Mouse (Mus musculus) MEL (cell line): Measurements from ENCODE around the gene Rnase12. TPM values are rescaled to one million over a fixed set of nuclear protein-coding genes. Genes with fewer than 3 reads are reported as not detected.

ENCODE experiments used
- DNase-seq: peaks from one replicate; pipeline ENCODE4 v3.0.0; 2011; ENCODE audit warnings: low read depth, low spot score
- H3K27ac ChIP-seq: 2 replicates; pipeline ENCODE4 v1.5.1; 2012; ENCODE audit warnings: low read depth, mild to moderate bottlenecking, control low read depth, low read length, moderate library complexity; ENCODE audit not compliant: control insufficient read depth
- H3K27me3 ChIP-seq, 2 experiments: fragments of 150-350 bp in 1 of 2; sonication (generic) in 1 of 2; 2 replicates each; pipeline ENCODE4 v1.6.1; 2012; ENCODE audit warnings: low read length in 2 of 2, mild to moderate bottlenecking in 2 of 2, improper control_type of control experiment in 1 of 2, moderate library complexity in 1 of 2; ENCODE audit not compliant: insufficient read depth in 2 of 2, control insufficient read depth in 1 of 2
- H3K36me3 ChIP-seq, 2 experiments: 2 replicates each; pipeline ENCODE4 v1.6.1; 2012 to 2014; ENCODE audit warnings: low read length in 2 of 2, improper control_type of control experiment in 1 of 2, inconsistent platforms in 1 of 2, mild to moderate bottlenecking in 1 of 2; ENCODE audit not compliant: insufficient read depth in 2 of 2, control insufficient read depth in 1 of 2
- H3K4me1 ChIP-seq, 2 experiments: fragments of 150-350 bp in 1 of 2; sonication (generic) in 1 of 2; 2 replicates each; pipeline ENCODE4 v1.6.1; 2012; ENCODE audit warnings: low read length in 2 of 2, improper control_type of control experiment in 1 of 2, mild to moderate bottlenecking in 1 of 2; ENCODE audit not compliant: insufficient read depth in 2 of 2, control insufficient read depth in 1 of 2
- H3K4me3 ChIP-seq, 2 experiments: fragments of 150-350 bp in 1 of 2; sonication (generic) in 1 of 2; 2 replicates each; pipeline ENCODE4 v1.5.1; 2012; ENCODE audit warnings: low read depth in 2 of 2, low read length in 2 of 2, mild to moderate bottlenecking in 2 of 2, moderate library complexity in 2 of 2, control low read depth in 1 of 2, improper control_type of control experiment in 1 of 2; ENCODE audit not compliant: control insufficient read depth in 1 of 2, insufficient read depth in 1 of 2
- H3K79me2 ChIP-seq: 2 replicates; pipeline ENCODE4 v1.6.1; 2012; ENCODE audit warnings: mild to moderate bottlenecking, low read length, moderate library complexity; ENCODE audit not compliant: control insufficient read depth, poor library complexity, insufficient read depth
- H3K9ac ChIP-seq: 2 replicates; pipeline ENCODE4 v1.6.1; 2012; ENCODE audit warnings: low read depth, mild to moderate bottlenecking, control low read depth, low read length, moderate library complexity; ENCODE audit not compliant: control insufficient read depth, poor library complexity, severe bottlenecking
- H3K9me3 ChIP-seq: fragments of 150-350 bp; sonication (generic); replicated peaks from 2 replicates; pipeline ENCODE4 v1.6.1; 2012; ENCODE audit warnings: mild to moderate bottlenecking, low read length, improper control_type of control experiment, moderate library complexity; ENCODE audit not compliant: insufficient read depth
- CHD1 ChIP-seq: IDR thresholded peaks from 2 replicates; pipeline ENCODE4 v1.6.1; 2012; ENCODE audit warnings: low read depth, mild to moderate bottlenecking, inconsistent platforms, low read length, improper control_type of control experiment
- CHD2 ChIP-seq: IDR thresholded peaks from 2 replicates; pipeline ENCODE4 v1.6.1; 2011; ENCODE audit warnings: low read length, improper control_type of control experiment
- CTCF ChIP-seq, 3 experiments: IDR thresholded peaks in 2 of 3; conservative IDR thresholded peaks in 1 of 3; 2 replicates each; pipeline ENCODE4 v1.5.1; 2011 to 2012; ENCODE audit warnings: low read length in 3 of 3, low read depth in 2 of 3, mild to moderate bottlenecking in 2 of 3, improper control_type of control experiment in 1 of 3, inconsistent platforms in 1 of 3, mixed read lengths in 1 of 3, moderate library complexity in 1 of 3; ENCODE audit not compliant: control insufficient read depth in 1 of 3, insufficient read depth in 1 of 3, poor library complexity in 1 of 3, severe bottlenecking in 1 of 3
- E2F4 ChIP-seq: IDR thresholded peaks from 2 replicates; pipeline ENCODE4 v1.6.1; 2011; ENCODE audit warnings: low read depth, low read length, improper control_type of control experiment, borderline replicate concordance
- ELF1 ChIP-seq: IDR thresholded peaks from 2 replicates; pipeline ENCODE4 v1.6.1; 2014; ENCODE audit warnings: low read depth, mild to moderate bottlenecking, inconsistent platforms, low read length, improper control_type of control experiment, moderate library complexity
- JUND ChIP-seq: IDR thresholded peaks from 2 replicates; pipeline ENCODE4 v1.6.1; 2011; ENCODE audit warnings: low read depth, mild to moderate bottlenecking, improper control_type of control experiment, low read length
- KAT2A ChIP-seq: conservative IDR thresholded peaks from 2 replicates; pipeline ENCODE4 v1.6.1; 2012; ENCODE audit warnings: low read depth, low read length, improper control_type of control experiment, inconsistent platforms
- MAFK ChIP-seq: IDR thresholded peaks from 2 replicates; pipeline ENCODE4 v1.6.1; 2011; ENCODE audit warnings: low read depth, mild to moderate bottlenecking, low read length, improper control_type of control experiment, borderline replicate concordance
- MEF2A ChIP-seq: IDR thresholded peaks from 2 replicates; pipeline ENCODE4 v1.6.1; 2014; ENCODE audit warnings: low read depth, mild to moderate bottlenecking, inconsistent platforms, low read length, improper control_type of control experiment; ENCODE audit not compliant: poor library complexity, insufficient replicate concordance, severe bottlenecking; ENCODE audit errors: extremely low read depth
- MXI1 ChIP-seq: IDR thresholded peaks from 2 replicates; pipeline ENCODE4 v1.6.1; 2011; ENCODE audit warnings: mild to moderate bottlenecking, low read depth, low read length, improper control_type of control experiment
- MYB ChIP-seq: IDR thresholded peaks from 2 replicates; pipeline ENCODE4 v1.6.1; 2011; ENCODE audit warnings: mild to moderate bottlenecking, low read depth, low read length, improper control_type of control experiment
- MYC ChIP-seq: IDR thresholded peaks from 2 replicates; pipeline ENCODE4 v1.6.1; 2011; ENCODE audit warnings: low read depth, mild to moderate bottlenecking, low read length, improper control_type of control experiment, moderate library complexity
- NELFE ChIP-seq: IDR thresholded peaks from 2 replicates; pipeline ENCODE4 v1.6.1; 2011; ENCODE audit warnings: low read depth, low read length, improper control_type of control experiment
- NRF1 ChIP-seq: IDR thresholded peaks from 2 replicates; pipeline ENCODE4 v1.6.1; 2014; ENCODE audit warnings: low read depth, mild to moderate bottlenecking, inconsistent platforms, low read length, improper control_type of control experiment, moderate library complexity; ENCODE audit not compliant: poor library complexity, insufficient read depth, severe bottlenecking
- POLR2AphosphoS2 ChIP-seq: IDR thresholded peaks from 2 replicates; pipeline ENCODE4 v1.6.1; 2011; ENCODE audit warnings: low read length, improper control_type of control experiment
- POLR2AphosphoS5 ChIP-seq: IDR thresholded peaks from 2 replicates; pipeline ENCODE4 v1.6.1; 2012; ENCODE audit warnings: low read depth, borderline replicate concordance, mild to moderate bottlenecking, inconsistent platforms, low read length, moderate library complexity, mixed read lengths
- RCOR1 ChIP-seq: IDR thresholded peaks from 2 replicates; pipeline ENCODE4 v1.6.1; 2012; ENCODE audit warnings: low read depth, mild to moderate bottlenecking, inconsistent platforms, low read length, improper control_type of control experiment
- SIN3A ChIP-seq: IDR thresholded peaks from 2 replicates; pipeline ENCODE4 v1.6.1; 2012; ENCODE audit warnings: low read length, improper control_type of control experiment, inconsistent platforms
- USF1 ChIP-seq: IDR thresholded peaks from 2 replicates; pipeline ENCODE4 v1.6.1; 2014; ENCODE audit warnings: low read depth, mild to moderate bottlenecking, inconsistent platforms, low read length, improper control_type of control experiment, moderate library complexity
- USF2 ChIP-seq, 2 experiments: IDR thresholded peaks; 2 replicates each; pipeline ENCODE4 v1.6.1; 2011 to 2012; ENCODE audit warnings: improper control_type of control experiment in 2 of 2, low read length in 2 of 2, borderline replicate concordance in 1 of 2, inconsistent platforms in 1 of 2, low read depth in 1 of 2, mild to moderate bottlenecking in 1 of 2; ENCODE audit not compliant: insufficient read depth in 1 of 2
- ZKSCAN1 ChIP-seq: IDR thresholded peaks from 2 replicates; pipeline ENCODE4 v1.6.1; 2012; ENCODE audit warnings: low read depth, mild to moderate bottlenecking, inconsistent platforms, low read length, improper control_type of control experiment, moderate library complexity
- ZMIZ1 ChIP-seq: IDR thresholded peaks from 2 replicates; pipeline ENCODE4 v1.6.1; 2012; ENCODE audit warnings: low read depth, mild to moderate bottlenecking, inconsistent platforms, low read length, improper control_type of control experiment, moderate library complexity
- polyA plus RNA-seq, 2 experiments: library from polyadenylated mRNA; stranded (reverse) in 1 of 2; unstranded in 1 of 2; fragments of >175 nt in 1 of 2; fragments of >200 nt in 1 of 2; gene quantifications; 2 replicates each; pipeline versions ENCODE4 v1.2.1 to v1.2.4; 2012; ENCODE audit warnings: low replicate concordance in 2 of 2, low read depth in 1 of 2; ENCODE audit not compliant: insufficient read length in 2 of 2, insufficient read depth in 1 of 2, missing spikeins in 1 of 2
- total RNA-seq: library from RNA; depleted of rRNA; stranded (reverse); fragments of 300-350 nt; gene quantifications from 2 replicates; pipeline ENCODE4 v1.2.3, GENCODE M21; 2012

Rnase12 gene
- total and polyA plus RNA-seq, 3 experiments, result not detected

GRCm38 (mm10) chr14:51050063-51050462 is 7.4 kb downstream of the Rnase12 start, which contains the start of gene Rnase11:
TSS of gene Rnase11 (minus strand) at chr14:51050163.
- Histone ChIP-seq H3K4me1 (no peaks in the 10 kb centered on the region), H3K27me3 (peaks cover 0 to 6% of the 10 kb centered on the region in 2 experiments; a peak in 3 of 4 replicates), H3K9me3 (no peaks in the 10 kb centered on the region), H3K36me3 (no peaks in the 10 kb centered on the region), H3K79me2 (no peaks in the 10 kb centered on the region), H3K27ac (no peak within 1 kb of the TSS), H3K9ac (no peak within 1 kb of the TSS), H3K4me3 (no peak within 1 kb of the TSS)
- DNase-seq, result no peak
- TF ChIP-seq MAFK (no peak), E2F4 (no peak), SIN3A (no peak), POLR2AphosphoS5 (no peak), RCOR1 (no peak), MXI1 (no peak), CHD1 (no peak), POLR2AphosphoS2 (no peak), ZKSCAN1 (no peak), KAT2A (no peak), USF2 (IDR thresholded peaks at IDR 0.05; ENCODE audit: borderline replicate concordance in 1 of 2, insufficient read depth in 1 of 2, low read depth in 1 of 2, low read length in 2 of 2) (no peak)

DNA sequence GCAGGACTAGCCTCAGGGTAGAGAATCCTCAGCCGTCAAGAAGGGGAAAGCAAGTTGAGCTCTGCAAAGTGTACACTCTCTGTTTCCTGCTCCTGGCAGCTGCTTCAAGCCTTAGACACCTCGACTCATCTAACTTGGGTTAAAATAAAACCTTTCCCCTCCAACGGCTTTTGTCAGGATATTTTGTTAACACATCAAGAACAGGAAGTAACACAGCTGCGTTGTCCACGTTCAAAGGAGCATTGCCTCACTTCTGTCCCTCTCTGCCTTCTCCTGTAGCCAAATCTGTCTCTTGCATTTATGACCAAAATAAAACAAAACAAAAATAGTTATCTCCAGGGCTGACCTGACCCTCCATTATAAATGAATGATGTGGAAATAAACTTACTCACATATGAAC is 9.6 kb downstream of the Rnase12 start:
- Histone ChIP-seq H3K4me1 (no peaks in the 10 kb centered on the region), H3K27me3 (no peaks in the 10 kb centered on the region; a peak in 3 of 4 replicates), H3K27ac (no peak overlapping the region), H3K79me2 (no peaks in the 10 kb centered on the region), H3K36me3 (no peaks in the 10 kb centered on the region), H3K9me3 (no peaks in the 10 kb centered on the region), H3K4me3 (no peak overlapping the region), H3K9ac (no peak overlapping the region)
- no peak for DNase-seq
- TF ChIP-seq ELF1, result no peak
- TF ChIP-seq USF1, result no peak
- TF ChIP-seq NELFE, result no peak
- TF ChIP-seq MYC, result no peak
- TF ChIP-seq MAFK, result no peak

DNA sequence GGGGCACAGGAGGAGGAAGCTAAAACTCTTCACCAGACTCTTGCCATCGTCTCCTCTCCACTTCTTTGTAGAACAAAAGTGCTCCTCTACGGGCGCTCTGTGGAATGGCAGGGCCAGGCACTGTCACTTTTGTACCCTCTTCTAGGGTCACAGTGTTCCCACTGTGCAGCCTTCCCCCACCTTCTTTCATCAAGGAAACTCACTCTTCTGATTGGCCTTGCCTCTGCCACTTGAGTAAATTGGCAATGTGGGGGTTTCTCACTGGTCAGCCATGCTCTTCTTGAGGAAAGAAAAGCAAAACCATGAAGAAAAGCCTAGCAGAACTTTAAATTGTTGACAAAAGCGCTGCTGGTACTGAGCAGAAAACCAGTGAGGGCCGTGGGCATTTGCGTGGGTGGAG is 15.7 kb downstream of the Rnase12 start, which contains the start of gene Rnase9:
Gene Rnase9, minus strand, starts transcription at position 101 of the 400 bp plus-strand sequence.
- H3K4me3 ChIP-seq, result no peak within 1 kb of the TSS
- no peak within 1 kb of the TSS for H3K9ac ChIP-seq
- no peaks in the 10 kb centered on the region for H3K36me3 ChIP-seq
- no peak within 1 kb of the TSS for H3K27ac ChIP-seq
- H3K9me3 ChIP-seq, result no peaks in the 10 kb centered on the region
- TF ChIP-seq NELFE (no peak), MEF2A (no peak), CTCF (IDR thresholded peaks at IDR 0.05 in 2 of 3, conservative IDR thresholded peaks at IDR 0.05 in 1 of 3; ENCODE audit: control insufficient read depth in 1 of 3, insufficient read depth in 1 of 3, low read depth in 2 of 3, low read length in 3 of 3, poor library complexity in 1 of 3, severe bottlenecking in 1 of 3) (no peak), ZMIZ1 (no peak), USF1 (no peak), JUND (no peak), MYB (no peak), NRF1 (no peak), CHD2 (no peak)
- no peak for DNase-seq
- no peaks in the 10 kb centered on the region; a peak in 1 of 4 replicates for H3K27me3 ChIP-seq
- H3K4me1 ChIP-seq, result no peaks in the 10 kb centered on the region
- no peaks in the 10 kb centered on the region for H3K79me2 ChIP-seq
